Mouse (Mus musculus): ENCODE measurements around the gene Tas2r116.

Gene Tas2r116

DNA sequence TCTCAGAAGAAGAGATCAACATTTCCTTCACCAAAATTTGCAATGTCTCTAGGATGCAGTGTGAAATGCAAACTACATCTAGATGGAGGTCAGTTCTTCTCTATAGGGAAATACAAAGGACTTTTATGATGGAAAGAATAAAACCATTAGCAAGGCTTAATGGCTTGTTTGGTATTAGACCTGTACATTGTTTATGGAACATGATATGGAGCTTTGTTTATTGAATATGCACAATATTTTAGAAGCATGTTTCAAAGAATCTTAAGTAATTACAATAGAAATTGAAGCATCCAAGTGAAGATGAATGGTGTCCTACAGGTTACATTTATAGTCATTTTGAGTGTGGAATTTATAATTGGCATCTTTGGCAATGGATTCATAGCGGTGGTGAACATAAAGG, at the start of gene Tas2r116:
Gene Tas2r116, plus strand, starts transcription at position 301 of the 400 bp plus-strand sequence.
- WGBS, result 79% methylated on average over 1 of the region's 1 CpGs

DNA sequence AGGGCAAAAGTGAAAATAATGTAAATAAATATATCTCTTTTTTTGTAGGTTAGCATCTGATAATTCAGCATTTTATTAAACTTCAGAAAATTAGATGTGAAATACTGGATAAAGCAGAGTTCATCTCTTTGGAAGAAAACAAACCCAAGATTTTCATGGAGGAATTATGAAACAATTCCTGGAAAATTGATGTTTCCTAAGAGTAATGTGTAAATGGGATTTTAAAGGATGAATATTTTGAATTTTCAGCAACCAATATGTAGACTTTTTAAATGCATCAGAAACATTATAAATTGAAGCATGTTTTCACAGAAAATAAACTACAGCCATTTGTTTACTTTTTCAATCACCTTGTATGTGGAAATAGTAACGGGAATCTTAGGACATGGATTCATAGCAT, 8.4 kb upstream of the Tas2r116 start, which contains the start of gene Tas2r123:
Gene Tas2r123, plus strand, starts transcription at position 301 of the 400 bp plus-strand sequence.
- WGBS, result 80% methylated on average over 1 of the region's 1 CpGs

DNA sequence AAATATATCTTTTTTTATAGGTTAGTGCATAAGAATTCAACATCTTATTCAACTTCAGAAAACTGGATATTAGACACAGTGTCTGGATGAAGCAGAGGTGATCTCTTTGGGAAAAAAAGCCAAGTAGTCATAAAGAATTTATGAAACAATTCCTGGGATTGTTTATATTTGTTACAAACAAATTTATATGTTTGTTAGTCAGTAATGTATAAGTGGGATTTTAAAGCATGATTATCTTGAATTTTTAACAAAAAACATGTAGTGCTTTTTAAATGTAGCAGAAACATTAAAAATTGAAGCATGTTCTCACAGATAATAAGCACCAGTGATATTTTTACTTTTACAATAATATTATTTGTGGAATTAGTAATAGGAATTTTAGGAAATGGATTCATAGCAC, 12.5 kb downstream of the Tas2r116 start, which contains the start of gene Tas2r110:
Gene Tas2r110, plus strand, starts transcription at position 301 of the 400 bp plus-strand sequence.

DNA sequence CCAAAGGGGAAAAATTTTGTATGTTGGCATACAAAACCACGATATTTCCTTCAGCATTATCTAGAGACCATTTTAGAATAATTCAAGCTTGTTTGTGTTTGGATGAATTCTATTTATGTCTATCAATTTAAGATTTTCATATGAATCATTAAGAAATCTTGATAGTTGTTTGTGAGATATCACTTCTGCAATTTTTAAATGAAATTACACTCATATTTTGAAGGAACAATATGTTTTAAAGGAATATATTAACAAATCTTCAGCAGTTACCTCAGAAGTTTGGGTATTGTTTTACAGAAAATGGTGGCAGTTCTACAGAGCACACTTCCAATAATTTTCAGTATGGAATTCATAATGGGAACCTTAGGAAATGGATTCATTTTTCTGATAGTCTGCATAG, 37.5 kb downstream of the Tas2r116 start, which contains the start of gene Tas2r113:
Gene Tas2r113, plus strand, starts transcription at position 301 of the 400 bp plus-strand sequence.
- 56% methylated on average over 1 of the region's 1 CpGs for WGBS
